Mouse (Mus musculus): ENCODE measurements around the gene Adora2b.

- no peak for TF ChIP-seq TCF12 (IDR thresholded peaks at IDR 0.05; ENCODE audit: insufficient read depth, poor library complexity, severe bottlenecking)
- TF ChIP-seq MYOG (IDR thresholded peaks at IDR 0.05; ENCODE audit: control insufficient read depth in 1 of 3, insufficient read depth in 1 of 3, insufficient read length in 2 of 3, low read depth in 2 of 3) = no peak
- TF ChIP-seq POLR2A (IDR thresholded peaks at IDR 0.05; ENCODE audit: insufficient read length, low read depth) = no peak
- no peak for TF ChIP-seq E2F4 (IDR thresholded peaks at IDR 0.05; ENCODE audit: insufficient read depth)
- TF ChIP-seq MYOD1 (IDR thresholded peaks at IDR 0.05; ENCODE audit: control insufficient read depth in 1 of 3, insufficient read length in 2 of 3, low read depth in 2 of 3) = no peak
- no peak for TF ChIP-seq POLR2AphosphoS2 (IDR thresholded peaks at IDR 0.05; ENCODE audit: insufficient read length, low read depth)
- no peak for TF ChIP-seq TCF3 (IDR thresholded peaks at IDR 0.05; ENCODE audit: insufficient read length, low read depth)
Observed at GRCm38 (mm10) chr11:62287700-62288099, 38.9 kb downstream of the Adora2b start.

Data from myocyte (in vitro differentiated cells).